Mouse (Mus musculus) intestine, postnatal 0 days (tissue): ENCODE measurements at regions not wholly inside any gene's neighbourhood (a gene's known extent, or its start where the extent isn't known, plus 50 kb on each side); places are given as distances from the start of the nearest gene placed in this dataset.

Experiments
- ATAC-seq: fragments of 200-750 bp; cut with Nextera tagmentation; 2 replicates; pipeline ENCODE4 v1.8.0; 2017; ENCODE audit warnings: mild to moderate bottlenecking, moderate TSS enrichment, moderate library complexity
- H3K27ac ChIP-seq: fragments of 300-500 bp; sonication (generic); 2 replicates; pipeline ENCODE4 v1.5.1; 2014; ENCODE audit warnings: mild to moderate bottlenecking, low read depth, low read length, moderate library complexity
- H3K27me3 ChIP-seq: fragments of 300-500 bp; sonication (generic); replicated peaks from 2 replicates; pipeline ENCODE4 v1.6.1; 2014; ENCODE audit warnings: low read length, mixed read lengths; ENCODE audit not compliant: control insufficient read depth, insufficient read depth
- H3K36me3 ChIP-seq: fragments of 300-500 bp; sonication (generic); 2 replicates; pipeline ENCODE4 v1.6.1; 2014; ENCODE audit warnings: mild to moderate bottlenecking, moderate library complexity; ENCODE audit not compliant: control insufficient read depth, insufficient read depth
- H3K4me1 ChIP-seq: fragments of 300-500 bp; sonication (generic); replicated peaks from 2 replicates; pipeline ENCODE4 v1.6.1; 2014; ENCODE audit warnings: antibody characterized with exemption, low read length, mixed read lengths; ENCODE audit not compliant: control insufficient read depth, insufficient read depth
- H3K4me2 ChIP-seq: fragments of 300-500 bp; sonication (generic); replicated peaks from 2 replicates; pipeline ENCODE4 v1.6.1; 2014; ENCODE audit warnings: low read depth, mild to moderate bottlenecking, moderate library complexity
- H3K4me3 ChIP-seq: fragments of 300-500 bp; sonication (generic); 2 replicates; pipeline ENCODE4 v1.5.1; 2014; ENCODE audit warnings: low read depth, low read length
- H3K9ac ChIP-seq: fragments of 300-500 bp; sonication (generic); 2 replicates; pipeline ENCODE4 v1.6.1; 2014; ENCODE audit warnings: mild to moderate bottlenecking, low read depth, low read length
- H3K9me3 ChIP-seq: fragments of 300-500 bp; sonication (generic); 2 replicates; pipeline ENCODE4 v1.6.1; 2016; ENCODE audit warnings: mixed run types; ENCODE audit not compliant: control insufficient read depth
- CTCF ChIP-seq: sonication (generic); IDR thresholded peaks from 2 replicates; pipeline ENCODE4 v1.5.1; 2016; ENCODE audit warnings: low read depth, mild to moderate bottlenecking, control low read depth, antibody characterized with exemption, moderate library complexity
- WGBS: fragments of 180-500 bp; shearing (Covaris S2); extraction: QIAGEN DNeasy Blood & Tissue Kit; methylation state at CpG from one replicate; pipeline ENCODE4 v1.1.7; 2014; 5-methylcytosine and 5-hydroxymethylcytosine counted together

DNA sequence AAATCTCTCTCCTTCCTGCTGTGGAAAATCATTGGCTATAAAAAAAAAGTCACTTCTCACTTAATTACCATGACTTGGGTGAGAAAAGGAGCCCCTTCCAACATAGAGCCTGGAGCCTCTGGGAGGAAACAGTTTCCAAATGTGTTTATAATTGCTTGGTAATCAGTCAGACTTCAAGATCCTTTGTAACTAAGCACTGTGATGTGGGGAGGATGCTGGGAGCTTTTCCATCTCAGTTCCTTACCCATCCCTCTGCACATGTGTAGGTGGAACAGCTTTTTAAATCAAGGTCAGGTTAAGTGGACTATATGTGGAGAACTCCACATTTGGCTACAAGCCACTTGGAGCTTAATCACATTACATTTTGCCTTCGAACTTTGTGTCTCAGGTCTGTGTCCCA lies 418.4 kb downstream of the Brinp1 start:
- Histone ChIP-seq H3K9ac (no peak overlapping the region), H3K27me3 (no peaks in the 10 kb centered on the region), H3K36me3 (no peaks in the 10 kb centered on the region), H3K9me3 (no peaks in the 10 kb centered on the region), H3K4me1 (no peaks in the 10 kb centered on the region), H3K4me2 (no peak overlapping the region), H3K4me3 (no peak overlapping the region), H3K27ac (no peak overlapping the region)
- ATAC-seq, result no peak
- 38% methylated on average over 1 of the region's 1 CpGs for WGBS
- TF ChIP-seq CTCF, result no peak

DNA sequence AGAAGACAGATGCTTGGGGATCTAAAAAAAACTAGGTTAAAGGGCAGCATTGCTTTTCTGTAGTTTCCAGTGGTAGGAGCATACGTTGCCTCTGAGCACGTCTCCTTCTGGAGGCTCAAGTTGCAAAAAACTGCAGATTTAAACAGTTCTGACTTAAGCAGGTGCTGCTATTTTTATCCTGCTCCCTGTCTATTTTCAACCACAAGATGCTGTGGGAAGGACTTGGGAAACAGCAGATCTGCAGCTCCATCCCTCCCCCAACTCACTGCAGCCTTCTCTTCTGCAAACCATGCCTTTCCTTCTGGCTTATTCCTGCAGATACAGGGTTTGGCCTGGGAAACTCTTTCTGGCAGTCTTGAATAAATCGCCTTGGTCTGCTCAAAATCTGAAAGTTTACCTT lies 422.1 kb downstream of the Brinp1 start:
- H3K4me3 ChIP-seq, result no peak overlapping the region
- no peak for TF ChIP-seq CTCF
- H3K4me1 ChIP-seq, result no peaks in the 10 kb centered on the region
- no peak overlapping the region for H3K4me2 ChIP-seq
- ATAC-seq, result no peak
- WGBS, result 52% methylated on average over 3 of the region's 3 CpGs
- no peaks in the 10 kb centered on the region for H3K27me3 ChIP-seq
- no peak overlapping the region for H3K27ac ChIP-seq
- no peaks in the 10 kb centered on the region for H3K36me3 ChIP-seq
- no peaks in the 10 kb centered on the region for H3K9me3 ChIP-seq
- no peak overlapping the region for H3K9ac ChIP-seq

DNA sequence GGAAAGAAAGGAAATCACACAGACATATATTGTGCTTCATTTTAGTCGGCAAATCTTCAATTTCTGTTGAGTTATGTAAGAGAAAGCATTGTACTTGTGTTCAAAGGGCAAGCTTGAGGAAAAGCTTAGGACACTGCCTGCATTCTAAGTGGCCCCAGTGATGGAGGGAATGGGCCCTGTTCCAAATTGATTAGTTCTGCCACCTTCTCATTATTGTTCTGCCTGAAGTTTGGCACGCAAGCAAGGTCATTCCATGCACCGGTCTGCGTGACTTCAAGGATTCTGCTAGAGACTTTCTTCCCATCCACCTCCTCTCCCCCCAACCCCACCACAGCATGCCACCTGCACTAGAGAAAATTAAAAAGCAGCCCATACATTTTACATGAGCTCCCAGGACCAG lies 466.2 kb downstream of the Brinp1 start:
- no peak for ATAC-seq
- no peaks in the 10 kb centered on the region for H3K9me3 ChIP-seq
- no peak overlapping the region for H3K9ac ChIP-seq
- no peak for TF ChIP-seq CTCF
- H3K4me1 ChIP-seq, result no peaks in the 10 kb centered on the region
- H3K27me3 ChIP-seq, result no peaks in the 10 kb centered on the region
- H3K4me3 ChIP-seq, result no peak overlapping the region
- no peak overlapping the region for H3K4me2 ChIP-seq
- WGBS, result 82% methylated on average over 4 of the region's 4 CpGs
- H3K36me3 ChIP-seq, result no peaks in the 10 kb centered on the region
- no peak overlapping the region for H3K27ac ChIP-seq

DNA sequence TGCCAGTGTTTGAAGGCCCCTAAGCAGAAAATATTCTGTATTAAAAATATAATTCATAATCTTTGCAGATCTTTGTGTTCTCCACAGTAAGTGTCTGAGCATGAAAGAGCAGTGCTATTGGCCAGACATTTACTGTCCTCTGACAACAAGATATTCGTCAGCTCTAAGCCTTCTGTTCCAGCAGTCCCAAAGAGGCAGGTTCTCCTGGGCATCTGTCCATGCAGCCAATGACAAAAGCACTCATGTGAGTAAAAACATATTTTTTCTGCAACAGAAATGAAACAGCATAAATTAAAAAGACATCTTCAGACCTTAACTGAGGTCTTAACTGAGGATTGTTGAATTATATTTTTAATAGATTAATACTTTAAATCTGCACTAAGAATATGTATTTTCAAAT lies 467.3 kb downstream of the Brinp1 start:
- H3K9me3 ChIP-seq, result no peaks in the 10 kb centered on the region
- H3K4me1 ChIP-seq, result no peaks in the 10 kb centered on the region
- WGBS, result 76% methylated on average over 1 of the region's 1 CpGs
- no peak overlapping the region for H3K4me2 ChIP-seq
- TF ChIP-seq CTCF, result no peak
- ATAC-seq, result no peak
- H3K36me3 ChIP-seq, result no peaks in the 10 kb centered on the region
- H3K27ac ChIP-seq, result no peak overlapping the region
- H3K4me3 ChIP-seq, result no peak overlapping the region
- no peaks in the 10 kb centered on the region for H3K27me3 ChIP-seq
- H3K9ac ChIP-seq, result no peak overlapping the region

DNA sequence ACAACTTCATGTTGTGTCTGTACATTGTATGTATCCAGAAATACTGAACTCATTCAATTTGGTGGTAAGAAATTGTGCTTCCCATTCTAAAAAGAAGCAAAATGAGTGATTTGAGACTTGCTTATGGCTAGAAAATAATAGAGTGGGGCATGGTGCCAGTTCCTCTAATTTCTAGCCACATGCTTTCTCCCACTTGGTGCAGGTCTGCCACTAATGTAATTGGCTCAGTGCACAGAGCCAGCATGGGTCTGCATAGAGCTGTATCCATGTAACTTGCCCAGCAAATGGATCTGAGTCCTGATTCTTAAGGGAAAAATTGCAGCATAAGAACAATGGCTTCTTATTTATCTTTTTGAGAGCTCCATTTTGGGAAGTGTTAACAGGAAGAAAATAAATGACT lies 492.4 kb downstream of the Brinp1 start:
- Histone ChIP-seq H3K36me3 (no peaks in the 10 kb centered on the region), H3K4me1 (no peaks in the 10 kb centered on the region), H3K4me3 (no peak overlapping the region), H3K27me3 (no peaks in the 10 kb centered on the region), H3K4me2 (no peak overlapping the region), H3K9ac (no peak overlapping the region), H3K9me3 (0 out of 2 replicates have a peak, but pooled peaks cover 2% of the 10 kb centered on the region), H3K27ac (no peak overlapping the region)
- ATAC-seq, result no peak
- no peak for TF ChIP-seq CTCF

DNA sequence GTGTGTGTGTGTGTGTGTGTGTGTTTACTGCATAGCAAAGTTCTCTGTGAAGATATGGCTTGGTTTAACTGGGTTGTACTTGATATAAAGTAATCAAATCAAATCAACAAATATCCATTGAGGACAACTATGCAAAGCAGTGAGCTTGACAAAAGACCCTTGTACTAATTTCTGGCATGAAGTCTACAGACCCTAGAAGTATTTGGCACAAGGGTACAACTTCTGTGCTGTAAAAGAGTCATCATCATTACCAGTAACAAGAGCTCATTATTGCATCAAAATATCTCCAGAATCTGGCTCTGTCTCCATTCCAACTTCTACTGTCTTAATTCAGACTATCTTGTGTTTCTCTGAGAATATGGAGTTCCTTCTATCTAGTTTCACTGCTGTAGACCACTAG lies 538.2 kb downstream of the Brinp1 start:
- no peak for ATAC-seq
- Histone ChIP-seq H3K9me3 (no peaks in the 10 kb centered on the region), H3K4me3 (no peak overlapping the region), H3K4me1 (no peaks in the 10 kb centered on the region), H3K4me2 (no peak overlapping the region), H3K27ac (no peak overlapping the region), H3K36me3 (no peaks in the 10 kb centered on the region), H3K27me3 (no peaks in the 10 kb centered on the region), H3K9ac (no peak overlapping the region)
- TF ChIP-seq CTCF, result no peak

DNA sequence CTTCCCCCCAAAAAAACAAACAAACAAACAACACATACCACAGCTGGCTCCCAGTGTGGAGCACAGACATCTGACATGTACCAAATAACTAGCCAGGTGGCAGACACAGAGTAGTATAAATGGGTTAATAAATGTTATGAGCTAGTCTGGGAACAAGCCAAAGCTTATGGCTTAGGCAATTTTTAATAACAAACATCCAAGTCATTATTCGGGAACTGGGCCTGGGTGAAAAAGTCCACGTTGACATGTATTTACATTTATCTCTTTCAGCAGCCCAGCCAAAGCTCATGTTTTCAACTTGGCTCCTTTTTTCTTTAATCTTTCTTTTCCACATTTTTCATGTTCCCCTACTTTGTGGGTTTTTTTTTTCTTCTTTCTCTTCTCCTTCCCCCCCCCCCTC lies 543.4 kb downstream of the Brinp1 start:
- no peak overlapping the region for H3K9ac ChIP-seq
- no peak overlapping the region for H3K4me3 ChIP-seq
- H3K9me3 ChIP-seq, result no peaks in the 10 kb centered on the region
- no peaks in the 10 kb centered on the region for H3K4me1 ChIP-seq
- H3K4me2 ChIP-seq, result no peak overlapping the region
- no peaks in the 10 kb centered on the region for H3K36me3 ChIP-seq
- ATAC-seq, result no peak
- H3K27me3 ChIP-seq, result no peaks in the 10 kb centered on the region
- TF ChIP-seq CTCF, result no peak
- WGBS, result 56% methylated on average over 2 of the region's 2 CpGs
- no peak overlapping the region for H3K27ac ChIP-seq
